Mouse (Mus musculus): ENCODE measurements around the gene Emb. TPM values are rescaled to one million over a fixed set of nuclear protein-coding genes. Genes with fewer than 3 reads are reported as not detected.

The Emb gene
- total RNA-seq (2023) = 259 and 263 TPM in 2 replicates

DNA sequence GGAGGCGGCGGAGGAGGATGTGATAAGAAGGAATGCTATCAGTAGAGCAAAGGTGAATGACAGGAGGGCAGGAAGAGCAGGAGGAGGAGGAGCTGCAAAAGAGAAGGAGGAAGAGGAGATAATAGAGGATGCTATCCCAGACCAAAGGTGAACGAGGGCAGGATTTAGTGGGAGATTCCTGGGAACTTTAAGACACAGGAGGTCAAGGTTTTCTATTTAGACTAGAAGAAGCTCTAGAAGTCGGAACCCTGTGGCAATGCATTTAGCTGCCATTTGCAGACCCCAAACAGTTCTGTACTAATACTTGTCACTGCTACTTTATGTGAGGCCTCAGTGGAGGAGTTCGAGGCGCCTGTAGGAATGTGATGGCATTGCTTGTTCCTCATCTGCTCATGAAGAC is at the start of gene Emb:
Emb (plus strand) TSS at position 301 of the 400 bp plus-strand sequence.

GRCm38 (mm10) chr13:117220501-117221321 is 12.4 kb downstream of the Emb start, which contains the start of gene Gm17509:
Gene Gm17509, minus strand, starts transcription at chr13:117221075.

Other genes with a start within 250 kb of the Emb start
- 57.0 and 93.8 TPM in 2 replicates for gene Parp8, start 183.0 kb upstream of the Emb start, total RNA-seq (2023)
- 0.38 and 0.39 TPM in 2 replicates for gene Gm17509, start 12.5 kb downstream of the Emb start, total RNA-seq (2023)

Data from neutrophil, adult 65 days (primary cell).